Mouse (Mus musculus) intestine, postnatal 0 days (tissue): ENCODE data around the gene Plp2. TPM values are rescaled to one million over a fixed set of nuclear protein-coding genes. Genes with fewer than 3 reads are reported as not detected.

Experiments
- ATAC-seq: fragments of 200-750 bp; cut with Nextera tagmentation; 2 replicates; pipeline ENCODE4 v1.8.0; 2017; ENCODE audit warnings: mild to moderate bottlenecking, moderate TSS enrichment, moderate library complexity
- H3K27ac ChIP-seq: fragments of 300-500 bp; sonication (generic); 2 replicates; pipeline ENCODE4 v1.5.1; 2014; ENCODE audit warnings: mild to moderate bottlenecking, low read depth, low read length, moderate library complexity
- H3K27me3 ChIP-seq: fragments of 300-500 bp; sonication (generic); replicated peaks from 2 replicates; pipeline ENCODE4 v1.6.1; 2014; ENCODE audit warnings: low read length, mixed read lengths; ENCODE audit not compliant: control insufficient read depth, insufficient read depth
- H3K36me3 ChIP-seq: fragments of 300-500 bp; sonication (generic); 2 replicates; pipeline ENCODE4 v1.6.1; 2014; ENCODE audit warnings: mild to moderate bottlenecking, moderate library complexity; ENCODE audit not compliant: control insufficient read depth, insufficient read depth
- H3K4me1 ChIP-seq: fragments of 300-500 bp; sonication (generic); replicated peaks from 2 replicates; pipeline ENCODE4 v1.6.1; 2014; ENCODE audit warnings: antibody characterized with exemption, low read length, mixed read lengths; ENCODE audit not compliant: control insufficient read depth, insufficient read depth
- H3K4me2 ChIP-seq: fragments of 300-500 bp; sonication (generic); replicated peaks from 2 replicates; pipeline ENCODE4 v1.6.1; 2014; ENCODE audit warnings: low read depth, mild to moderate bottlenecking, moderate library complexity
- H3K4me3 ChIP-seq: fragments of 300-500 bp; sonication (generic); 2 replicates; pipeline ENCODE4 v1.5.1; 2014; ENCODE audit warnings: low read depth, low read length
- H3K9ac ChIP-seq: fragments of 300-500 bp; sonication (generic); 2 replicates; pipeline ENCODE4 v1.6.1; 2014; ENCODE audit warnings: mild to moderate bottlenecking, low read depth, low read length
- H3K9me3 ChIP-seq: fragments of 300-500 bp; sonication (generic); 2 replicates; pipeline ENCODE4 v1.6.1; 2016; ENCODE audit warnings: mixed run types; ENCODE audit not compliant: control insufficient read depth
- CTCF ChIP-seq: sonication (generic); IDR thresholded peaks from 2 replicates; pipeline ENCODE4 v1.5.1; 2016; ENCODE audit warnings: low read depth, mild to moderate bottlenecking, control low read depth, antibody characterized with exemption, moderate library complexity
- WGBS: fragments of 180-500 bp; shearing (Covaris S2); extraction: QIAGEN DNeasy Blood & Tissue Kit; methylation state at CpG from one replicate; pipeline ENCODE4 v1.1.7; 2014; 5-methylcytosine and 5-hydroxymethylcytosine counted together
- polyA plus RNA-seq: library from polyadenylated mRNA; unstranded; fragments of >200 nt; fragmentation: Nextera tagmentation; extraction: Ambion mirVana; gene quantifications from 2 replicates; pipeline ENCODE4 v1.2.1, GENCODE M21; 2015

Plp2 gene
- polyA plus RNA-seq, 1 experiment from 2014 or later = 124 TPM

DNA sequence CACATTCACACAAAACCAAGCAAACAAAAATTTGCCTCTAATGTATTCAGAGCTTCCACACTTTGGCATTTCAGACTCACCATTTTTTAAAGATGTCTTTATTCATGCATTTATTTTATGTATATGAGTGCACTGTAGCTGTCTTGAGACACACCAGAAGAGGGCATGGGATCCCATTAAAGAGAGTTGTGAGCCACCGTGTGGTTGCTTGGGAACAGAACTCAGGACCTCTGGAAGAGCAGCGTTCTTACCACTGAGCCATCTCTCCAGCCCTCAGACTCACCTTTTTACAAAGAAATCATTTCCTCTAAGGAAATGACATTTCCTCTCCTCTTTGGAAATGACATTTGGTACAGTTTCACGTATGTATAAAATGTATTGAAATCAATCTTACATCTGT lies 7.8 kb upstream of the Plp2 start:
- Histone ChIP-seq H3K27ac (no peak overlapping the region), H3K9me3 (no peaks in the 10 kb centered on the region), H3K4me1 (no peaks in the 10 kb centered on the region), H3K4me2 (no peak overlapping the region), H3K27me3 (no peaks in the 10 kb centered on the region), H3K9ac (no peak overlapping the region), H3K36me3 (no peaks in the 10 kb centered on the region), H3K4me3 (no peak overlapping the region)
- peak; percentile 16; the same call in 1 of the 2 replicates for TF ChIP-seq CTCF
- WGBS = 39% methylated on average over 3 of the region's 3 CpGs
- ATAC-seq = no peak

GRCm38 (mm10) chrX:7675001-7675380 lies 3.8 kb upstream of the Plp2 start:
- H3K9me3 ChIP-seq = no peaks in the 10 kb centered on the region
- H3K27me3 ChIP-seq = no peaks in the 10 kb centered on the region
- no peak overlapping the region for H3K27ac ChIP-seq
- H3K4me2 ChIP-seq = peak overlapping the region; percentile 62
- 0 out of 2 replicates have a peak overlapping the region, but pooled peaks have one; percentile 17 for H3K9ac ChIP-seq
- H3K36me3 ChIP-seq = no peaks in the 10 kb centered on the region
- 0 out of 2 replicates have a peak, but pooled peaks have one; percentile 3 for TF ChIP-seq CTCF
- peak overlapping the region; percentile 25 for H3K4me3 ChIP-seq
- H3K4me1 ChIP-seq = no peaks in the 10 kb centered on the region
- WGBS = 32% methylated on average over 10 of the region's 10 CpGs
- ATAC-seq = no peak

- Histone ChIP-seq H3K4me3 (peak overlapping the region; percentile 25), H3K4me2 (peak overlapping the region; percentile 62), H3K27me3 (no peaks in the 10 kb centered on the region), H3K9me3 (no peaks in the 10 kb centered on the region), H3K9ac (0 out of 2 replicates have a peak overlapping the region, but pooled peaks have one; percentile 17), H3K4me1 (no peaks in the 10 kb centered on the region), H3K36me3 (no peaks in the 10 kb centered on the region), H3K27ac (0 out of 2 replicates have a peak overlapping the region, but pooled peaks have one; percentile 21)
- TF ChIP-seq CTCF = peak; percentile 13; the same call in 1 of the 2 replicates
- WGBS = 28% methylated on average over 28 of the region's 28 CpGs
- ATAC-seq = peak; percentile 50
These were observed 3.3 kb upstream of the Plp2 start for GRCm38 (mm10) chrX:7674284-7675000.

DNA sequence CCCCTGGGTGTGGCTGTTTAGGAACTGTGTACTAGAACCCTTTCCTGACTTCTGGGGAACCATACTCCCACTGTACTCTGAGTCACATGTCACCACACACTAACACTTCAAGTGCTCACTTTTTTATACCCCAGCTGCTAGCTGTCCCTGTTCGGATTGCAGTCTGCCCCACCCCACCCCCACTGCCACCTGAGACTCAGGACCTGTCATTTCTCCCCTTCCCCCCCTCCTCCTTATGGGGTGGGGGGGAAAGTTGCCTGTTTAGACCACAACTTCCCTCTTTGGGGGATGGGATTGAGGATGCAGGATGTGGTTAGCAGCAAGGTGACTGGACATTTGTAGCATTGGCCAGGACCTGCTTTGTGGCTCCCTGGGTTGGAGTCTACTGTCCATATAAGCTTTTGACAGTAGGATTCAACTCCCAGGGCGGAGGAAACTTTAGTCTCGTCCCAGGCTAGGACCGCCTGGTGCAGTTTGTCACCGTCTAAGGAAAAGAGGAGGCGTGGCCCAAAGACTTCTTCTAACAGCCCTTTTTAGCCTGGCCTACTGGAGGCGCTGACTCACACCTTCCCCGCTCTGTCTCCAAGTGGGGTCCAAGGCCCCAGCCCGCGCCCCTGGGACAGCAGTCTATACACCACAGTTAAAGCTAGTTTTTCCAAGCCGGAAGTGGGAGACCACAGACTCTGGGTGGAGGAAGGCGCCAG lies 2.5 kb upstream of the Plp2 start:
- no peaks in the 10 kb centered on the region for H3K27me3 ChIP-seq
- H3K9ac ChIP-seq = no peak overlapping the region
- H3K4me2 ChIP-seq = peak overlapping the region; percentile 62
- no peaks in the 10 kb centered on the region for H3K4me1 ChIP-seq
- 23% methylated on average over 11 of the region's 12 CpGs for WGBS
- TF ChIP-seq CTCF = peak; percentile 24
- H3K4me3 ChIP-seq = peak overlapping the region; percentile 25
- H3K27ac ChIP-seq = 0 out of 2 replicates have a peak overlapping the region, but pooled peaks have one; percentile 21
- no peaks in the 10 kb centered on the region for H3K36me3 ChIP-seq
- peak; percentile 39; the same call in 1 of the 2 replicates for ATAC-seq
- no peaks in the 10 kb centered on the region for H3K9me3 ChIP-seq

DNA sequence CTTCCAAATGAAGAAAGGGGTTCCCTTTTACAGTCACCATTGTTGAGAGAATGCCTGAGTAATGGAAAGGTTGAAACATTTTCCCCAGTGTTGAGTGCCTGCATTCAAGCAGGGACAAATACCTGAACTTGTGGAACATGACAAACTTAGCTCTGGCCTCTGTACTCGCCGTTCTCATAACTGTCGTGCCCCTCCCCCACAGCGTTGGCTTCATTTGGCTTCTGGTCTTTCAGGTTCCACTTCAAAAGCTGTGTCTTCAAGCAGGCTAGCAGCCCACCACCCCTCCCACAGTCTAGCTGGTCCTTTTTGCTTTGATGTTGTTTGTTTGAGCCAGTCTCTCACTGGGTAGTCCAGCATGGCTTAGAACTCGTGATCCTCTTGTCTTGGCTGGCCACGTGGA lies 1.5 kb upstream of the Plp2 start:
- H3K9ac ChIP-seq = no peak overlapping the region
- no peak for TF ChIP-seq CTCF
- H3K4me1 ChIP-seq = no peaks in the 10 kb centered on the region
- no peak overlapping the region for H3K27ac ChIP-seq
- H3K36me3 ChIP-seq = no peaks in the 10 kb centered on the region
- no peak for ATAC-seq
- no peak overlapping the region for H3K4me2 ChIP-seq
- H3K27me3 ChIP-seq = no peaks in the 10 kb centered on the region
- 44% methylated on average over 6 of the region's 6 CpGs for WGBS
- no peaks in the 10 kb centered on the region for H3K9me3 ChIP-seq
- H3K4me3 ChIP-seq = no peak overlapping the region

DNA sequence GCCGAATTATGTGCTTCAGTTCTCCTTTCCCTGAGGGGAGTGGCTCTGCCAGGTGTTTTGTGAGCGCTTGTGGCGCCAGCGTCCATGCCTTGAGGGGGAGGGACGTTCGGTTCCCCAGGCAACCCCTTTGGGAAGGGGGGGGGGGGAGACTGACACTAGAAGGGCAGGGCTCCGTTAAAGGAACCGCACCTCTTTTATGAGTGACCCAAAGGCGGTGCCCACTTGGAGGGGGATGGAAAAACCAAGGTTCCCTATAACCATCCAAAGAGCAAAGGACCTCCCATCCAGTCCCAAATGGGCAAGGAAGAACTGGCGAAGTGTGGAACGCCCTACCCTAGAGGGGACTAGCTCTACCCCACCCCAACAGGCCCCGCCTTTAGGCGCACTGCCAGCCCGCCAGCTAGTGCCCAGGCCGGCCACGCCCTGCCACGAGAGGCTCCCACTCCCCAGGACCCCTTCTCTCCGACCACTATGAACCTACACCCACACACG lies 754 bp downstream of the Plp2 start:
- Histone ChIP-seq H3K9me3 (no peaks in the 10 kb centered on the region), H3K4me1 (no peaks in the 10 kb centered on the region), H3K4me3 (peak overlapping the region; percentile 51), H3K27me3 (no peaks in the 10 kb centered on the region), H3K27ac (peak overlapping the region; percentile 60), H3K4me2 (peak overlapping the region; percentile 67), H3K9ac (peak overlapping the region; percentile 60; the same call in 1 of the 2 replicates), H3K36me3 (peaks cover 10% of the 10 kb centered on the region; the same call in 1 of the 2 replicates)
- peak; percentile 61 for ATAC-seq
- 20% methylated on average over 18 of the region's 19 CpGs for WGBS
- TF ChIP-seq CTCF = no peak
